Mouse (Mus musculus) fibroblast of lung, adult 2 months (primary cell): Measurements from ENCODE around the gene Terb2.

Source experiments
- DNase-seq: peaks from one replicate; pipeline ENCODE4 v3.0.0-alpha.2; 2011; ENCODE audit warnings: low read depth

Terb2 gene

DNA sequence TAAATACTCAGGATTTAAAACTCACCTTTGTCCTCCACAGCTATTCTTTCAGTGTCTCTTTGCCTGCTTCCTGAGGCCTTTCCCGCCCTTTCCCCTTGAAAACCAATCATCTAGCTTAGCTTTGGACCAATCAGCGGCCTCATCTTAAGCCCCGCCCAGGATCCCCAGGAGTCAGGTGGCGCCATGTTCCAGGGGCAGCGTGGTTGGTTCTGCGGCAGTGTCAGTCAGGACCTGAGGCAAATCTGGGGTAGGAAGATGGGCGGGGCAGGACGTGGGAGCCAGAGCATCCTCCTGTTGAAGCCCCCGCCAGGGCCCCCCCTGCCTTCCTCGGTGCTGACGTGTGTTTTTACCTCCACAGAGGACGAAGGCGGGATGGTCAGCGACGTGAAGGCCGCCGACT, at the start of gene Terb2, which contains the start of gene Patl2:
TSS of gene Terb2 (plus strand) at position 167 of the 400 bp plus-strand sequence.
TSS of gene Patl2 (minus strand) at position 84 of the 400 bp plus-strand sequence.
- DNase-seq: no peak

GRCm38 (mm10) chr2:122137839-122138465, 48.1 kb upstream of the Terb2 start:
- no peak for DNase-seq

DNA sequence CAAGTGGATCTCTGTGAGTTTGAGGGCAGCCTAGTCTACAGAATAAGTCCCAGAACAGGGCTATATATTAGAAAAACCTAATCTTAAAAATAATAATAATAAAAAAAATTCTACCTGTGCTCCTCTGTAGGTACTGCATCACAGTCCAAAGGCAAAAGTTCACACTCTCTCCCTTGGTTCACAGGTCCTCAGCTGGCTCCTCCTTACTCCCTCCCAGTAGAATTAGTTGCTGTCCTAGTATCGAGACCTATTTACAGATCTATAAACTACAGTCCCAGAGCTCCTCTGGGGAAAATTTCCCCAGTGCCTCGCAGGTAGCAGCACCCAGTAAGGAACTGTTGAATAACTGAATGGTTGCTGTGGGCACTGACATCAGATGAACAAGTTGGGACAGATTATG, 45.3 kb upstream of the Terb2 start:
- no peak for DNase-seq

- DNase-seq: no peak
Observed at GRCm38 (mm10) chr2:122141332-122141967, 44.6 kb upstream of the Terb2 start.

GRCm38 (mm10) chr2:122143111-122143510, 43.0 kb upstream of the Terb2 start:
- DNase-seq: no peak

DNA sequence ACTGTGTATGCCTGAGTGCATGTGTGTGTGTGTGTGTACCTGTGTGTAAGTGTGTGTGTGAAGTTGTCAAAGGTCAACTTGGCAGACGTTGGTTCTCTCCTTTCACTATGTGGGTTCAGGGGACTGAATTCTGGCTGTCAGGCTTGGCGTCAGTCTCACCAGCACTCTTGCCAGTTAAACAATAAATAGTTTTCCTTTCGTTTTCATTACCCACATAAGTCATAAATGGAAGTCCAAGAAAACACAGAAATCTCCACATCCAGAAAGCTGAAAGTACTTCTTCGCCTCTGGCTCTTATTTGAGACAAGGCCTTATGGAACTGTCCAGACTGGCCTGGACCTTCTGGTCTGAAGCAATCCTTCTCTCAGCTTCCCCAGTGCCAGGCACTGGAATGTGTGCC, 40.3 kb upstream of the Terb2 start:
- no peak for DNase-seq

DNA sequence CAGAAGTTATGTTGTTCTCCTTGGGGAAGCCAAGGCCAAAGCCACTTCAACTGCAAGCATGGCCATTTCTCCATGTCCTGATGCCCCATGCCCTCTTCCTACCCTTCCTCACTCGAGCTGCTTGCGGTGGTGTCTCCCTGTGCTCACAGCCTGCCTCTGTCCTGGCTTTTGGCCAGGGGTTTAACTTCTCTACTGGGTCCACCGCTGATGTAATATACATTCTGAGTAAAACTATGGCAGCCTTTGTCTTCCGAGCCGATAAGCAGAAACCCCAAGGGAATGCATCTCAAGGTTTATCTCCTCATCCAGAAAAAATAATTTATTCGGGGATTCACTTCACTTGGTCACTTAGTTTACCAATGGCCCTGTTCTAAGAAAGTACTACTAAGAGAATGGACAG, 39.4 kb upstream of the Terb2 start:
- no peak for DNase-seq

GRCm38 (mm10) chr2:122147508-122148241, 38.4 kb upstream of the Terb2 start, which contains the start of gene B2m:
B2m (plus strand) TSS chr2:122147686.
- DNase-seq: peak; percentile 89

DNA sequence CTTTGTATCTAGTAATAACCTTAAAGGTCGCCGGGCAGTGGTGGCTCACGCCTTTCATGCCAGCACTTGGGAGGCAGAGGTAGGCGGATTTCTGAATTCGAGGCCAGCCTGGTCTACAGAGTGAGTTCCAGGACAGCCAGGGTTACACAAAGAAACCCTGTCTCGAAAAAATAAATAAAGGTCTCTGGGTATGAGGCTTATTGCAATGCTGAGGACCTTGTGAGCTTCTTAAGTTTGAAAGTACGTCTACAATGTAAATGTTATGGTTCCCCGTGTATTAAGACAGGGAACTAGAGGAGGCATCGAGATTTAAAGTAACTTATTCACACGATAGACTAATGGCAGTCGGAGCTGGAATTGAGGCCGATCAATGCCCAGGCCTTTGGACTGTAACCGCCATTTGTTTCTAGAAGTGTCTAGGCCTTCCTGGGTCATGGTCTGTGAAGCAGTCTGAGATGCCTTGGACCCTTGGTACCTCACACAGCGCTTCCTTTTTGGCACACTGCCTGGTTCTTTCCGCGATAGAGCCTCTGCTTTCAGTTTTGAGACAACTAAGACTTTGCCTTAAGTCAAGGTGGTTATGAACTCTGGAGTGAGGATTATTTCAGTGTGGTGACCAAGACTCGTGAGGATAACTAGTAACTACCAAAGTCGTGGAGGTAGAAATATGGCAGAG, 37.7 kb upstream of the Terb2 start:
- DNase-seq: no peak

GRCm38 (mm10) chr2:122149316-122149715, 36.8 kb upstream of the Terb2 start:
- DNase-seq: no peak

DNA sequence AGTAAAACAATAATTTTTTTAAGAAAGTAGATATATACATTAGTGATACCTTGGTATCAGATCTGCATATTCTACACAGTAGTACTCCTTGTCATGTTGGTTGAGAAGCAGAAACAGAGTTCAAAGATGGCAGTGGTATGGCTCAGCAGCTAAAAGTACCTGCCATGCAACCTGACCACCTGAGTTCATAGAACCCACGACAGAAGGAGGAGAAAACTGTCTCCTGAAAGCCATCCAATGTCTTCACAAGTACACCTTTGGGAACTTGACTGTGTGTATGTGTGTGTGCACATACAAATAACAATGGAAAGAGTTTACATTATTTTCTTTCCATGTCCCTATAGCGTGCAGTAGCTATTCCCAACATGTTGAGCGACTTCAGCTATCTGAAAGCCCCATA, 36.4 kb upstream of the Terb2 start:
- no peak for DNase-seq

DNA sequence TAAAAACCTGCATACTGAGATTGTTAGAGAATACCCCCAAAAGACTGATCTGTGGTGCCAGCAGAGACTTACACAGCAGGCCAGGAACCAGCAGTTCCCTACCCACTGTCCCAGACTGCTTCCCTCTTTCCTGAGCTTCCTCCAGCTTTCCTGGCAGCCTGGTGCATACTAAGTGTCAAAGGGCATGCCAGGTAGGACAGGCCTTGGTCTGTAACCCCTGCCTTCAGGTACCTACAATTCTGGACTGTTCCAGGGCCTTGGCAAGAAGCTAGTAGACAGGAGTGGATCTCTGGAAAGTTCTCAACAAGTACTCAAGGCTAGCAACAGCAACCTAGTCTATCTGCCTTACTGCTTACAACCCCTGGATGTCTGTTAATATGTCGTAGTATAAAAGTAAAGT, 34.9 kb upstream of the Terb2 start:
- no peak for DNase-seq

DNA sequence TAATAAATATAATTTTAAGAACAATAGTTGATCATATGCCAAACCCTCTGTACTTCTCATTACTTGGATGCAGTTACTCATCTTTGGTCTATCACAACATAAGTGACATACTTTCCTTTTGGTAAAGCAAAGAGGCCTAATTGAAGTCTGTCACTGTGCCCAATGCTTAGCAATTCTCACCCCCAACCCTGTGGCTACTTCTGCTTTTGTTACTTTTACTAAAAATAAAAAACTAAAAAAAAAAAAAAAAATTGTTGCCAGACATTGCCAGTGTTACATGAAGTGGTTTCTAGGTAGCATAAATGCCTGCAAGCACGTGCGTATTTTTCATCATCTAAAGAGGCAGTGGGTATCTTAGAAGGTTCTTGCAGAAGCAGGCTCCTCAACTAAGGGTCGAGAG, 33.2 kb upstream of the Terb2 start:
- no peak for DNase-seq

GRCm38 (mm10) chr2:122153681-122154365, 32.2 kb upstream of the Terb2 start:
- DNase-seq: no peak

DNA sequence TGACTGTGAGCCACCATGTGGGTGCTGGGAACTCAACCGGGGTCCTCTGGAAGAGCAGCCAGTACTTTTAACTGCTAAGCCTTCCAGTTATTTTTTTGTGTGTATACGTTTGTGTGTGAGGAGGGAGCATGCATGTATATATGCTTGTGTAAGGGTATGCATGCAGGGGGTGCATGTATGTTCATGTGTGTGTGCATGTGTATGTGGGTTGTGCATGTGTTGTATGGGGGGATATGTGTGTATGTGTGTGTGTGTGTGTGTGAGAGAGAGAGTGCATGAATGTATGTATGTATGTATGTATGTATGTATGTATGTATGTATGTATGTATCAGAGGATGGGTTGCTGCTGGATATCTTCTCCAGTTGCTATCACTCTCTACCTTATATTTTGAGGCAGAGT, 31.6 kb upstream of the Terb2 start:
- DNase-seq: no peak

- no peak for DNase-seq
Observed at GRCm38 (mm10) chr2:122155292-122155691, 30.8 kb upstream of the Terb2 start.

GRCm38 (mm10) chr2:122156051-122156700, 29.9 kb upstream of the Terb2 start:
- no peak for DNase-seq

DNA sequence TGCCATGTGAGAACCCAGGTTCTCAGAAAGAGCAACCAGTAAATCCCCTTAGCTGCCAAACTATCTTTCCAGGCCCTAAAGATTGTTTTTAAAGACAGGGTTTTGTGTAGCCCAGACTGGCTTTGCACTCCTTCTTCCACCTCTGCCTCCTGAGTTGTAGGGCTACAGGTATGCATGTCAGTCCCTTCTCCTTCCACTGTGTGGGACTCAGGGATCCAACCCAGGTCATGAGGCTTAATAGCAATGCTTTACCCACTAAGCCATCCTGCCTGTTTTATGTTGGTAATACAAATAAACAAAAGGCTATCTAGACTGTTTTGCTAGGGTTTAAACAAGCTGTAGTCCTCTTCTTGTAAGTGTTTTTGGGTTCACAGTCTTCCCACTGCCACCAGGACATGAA, 28.5 kb upstream of the Terb2 start:
- DNase-seq: no peak

DNA sequence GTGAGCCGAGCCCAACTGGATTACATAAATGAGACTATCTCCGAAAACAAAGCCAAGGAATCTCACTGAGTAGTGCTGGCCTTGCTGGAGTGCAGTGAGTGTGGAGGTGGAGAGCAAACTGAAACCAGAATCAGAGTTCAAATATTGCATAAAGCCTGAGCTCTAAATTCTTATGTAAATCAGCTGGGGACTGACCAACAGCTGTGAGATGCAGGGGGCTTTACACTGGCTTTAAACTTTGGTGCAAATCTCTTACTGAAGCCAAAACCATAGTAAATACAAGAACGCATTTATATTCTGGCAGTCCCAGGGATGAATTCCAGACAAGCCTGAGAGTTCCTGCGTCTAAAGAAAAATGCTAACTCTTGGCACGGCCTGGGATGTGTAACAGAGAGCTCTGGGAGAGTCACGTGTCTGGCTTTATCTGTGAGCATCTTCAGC, 27.7 kb upstream of the Terb2 start:
- DNase-seq: peak; percentile 31

- no peak for DNase-seq
Observed at GRCm38 (mm10) chr2:122159667-122160066, 26.4 kb upstream of the Terb2 start.

- peak; percentile 67 for DNase-seq
Observed at GRCm38 (mm10) chr2:122160680-122161079, 25.4 kb upstream of the Terb2 start, which contains the start of gene Trim69. Trim69 (plus strand) TSS chr2:122160700.
